Mouse (Mus musculus) ZHBTc4 (cell line): ENCODE data around the gene Yap1.

Source experiments
- DNase-seq: peaks from one replicate; pipeline ENCODE4 v3.0.0-alpha.2; 2011; ENCODE audit warnings: low read depth, low spot score

The Yap1 gene

GRCm38 (mm10) chr9:8004370-8004991 is at the start of gene Yap1:
Gene Yap1 (minus strand): TSS chr9:8004596.
- DNase-seq, result peak; percentile 98

- no peak for DNase-seq
Measured at GRCm38 (mm10) chr9:8043044-8043387, 38.6 kb upstream of the Yap1 start.

- peak; percentile 98 for DNase-seq
Measured at GRCm38 (mm10) chr9:8042338-8043043, 38.1 kb upstream of the Yap1 start, which contains the start of gene Cfap300. Gene Cfap300 (minus strand): TSS chr9:8042823.

- peak; percentile 92 for DNase-seq
Measured at GRCm38 (mm10) chr9:8035546-8035945, 31.1 kb upstream of the Yap1 start.

GRCm38 (mm10) chr9:8035091-8035490 is 30.7 kb upstream of the Yap1 start:
- DNase-seq, result no peak

GRCm38 (mm10) chr9:8034143-8034542 is 29.7 kb upstream of the Yap1 start:
- no peak for DNase-seq

- no peak for DNase-seq
Measured at GRCm38 (mm10) chr9:8032847-8033246, 28.5 kb upstream of the Yap1 start.

GRCm38 (mm10) chr9:8018609-8019008 is 14.2 kb upstream of the Yap1 start:
- no peak for DNase-seq

GRCm38 (mm10) chr9:8017253-8017913 is 13.0 kb upstream of the Yap1 start:
- no peak for DNase-seq

- peak; percentile 88 for DNase-seq
Measured at GRCm38 (mm10) chr9:8003301-8004271, 810 bp downstream of the Yap1 start.

GRCm38 (mm10) chr9:8002806-8003205 is 1.6 kb downstream of the Yap1 start:
- no peak for DNase-seq

- DNase-seq, result no peak
Measured at GRCm38 (mm10) chr9:8001352-8001751, 3.0 kb downstream of the Yap1 start.

- no peak for DNase-seq
Measured at GRCm38 (mm10) chr9:7994275-7994674, 10.1 kb downstream of the Yap1 start.

GRCm38 (mm10) chr9:7992651-7993050 is 11.7 kb downstream of the Yap1 start:
- no peak for DNase-seq

- no peak for DNase-seq
Measured at GRCm38 (mm10) chr9:7990897-7991296, 13.5 kb downstream of the Yap1 start.

GRCm38 (mm10) chr9:7987119-7987518 is 17.3 kb downstream of the Yap1 start:
- no peak for DNase-seq

- DNase-seq, result no peak
Measured at GRCm38 (mm10) chr9:7984287-7984686, 20.1 kb downstream of the Yap1 start.

- DNase-seq, result peak; percentile 75
Measured at GRCm38 (mm10) chr9:7983665-7984064, 20.7 kb downstream of the Yap1 start.

- no peak for DNase-seq
Measured at GRCm38 (mm10) chr9:7980162-7980561, 24.2 kb downstream of the Yap1 start.

GRCm38 (mm10) chr9:7979153-7979916 is 25.1 kb downstream of the Yap1 start:
- DNase-seq, result no peak

GRCm38 (mm10) chr9:7978502-7978901 is 25.9 kb downstream of the Yap1 start:
- DNase-seq, result peak; percentile 57
